Mouse (Mus musculus) lung, postnatal 0 days (tissue): ENCODE measurements around the gene Car14. TPM values are rescaled to one million over a fixed set of nuclear protein-coding genes. Genes with fewer than 3 reads are reported as not detected.

Experiments
- ATAC-seq: fragments of 200-750 bp; cut with Nextera tagmentation; 2 replicates; pipeline ENCODE4 v1.8.0; 2017; ENCODE audit warnings: moderate library complexity
- DNase-seq: peaks from one replicate; pipeline ENCODE4 v3.0.0-alpha.2; 2016; ENCODE audit warnings: low spot score
- H3K27ac ChIP-seq: fragments of 300-500 bp; sonication (generic); 2 replicates; pipeline ENCODE4 v1.5.1; 2014; ENCODE audit warnings: antibody characterized with exemption, mild to moderate bottlenecking, low read length, mixed read lengths
- H3K27me3 ChIP-seq: fragments of 300-500 bp; sonication (generic); replicated peaks from 2 replicates; pipeline ENCODE4 v1.6.1; 2014; ENCODE audit warnings: low read length, mixed read lengths; ENCODE audit not compliant: insufficient read depth
- H3K36me3 ChIP-seq: fragments of 300-500 bp; sonication (generic); 2 replicates; pipeline ENCODE4 v1.6.1; 2014; ENCODE audit warnings: low read length, mixed read lengths; ENCODE audit not compliant: insufficient read depth
- H3K4me1 ChIP-seq: fragments of 300-500 bp; sonication (generic); 2 replicates; pipeline ENCODE4 v1.6.1; 2014; ENCODE audit warnings: antibody characterized with exemption, low read depth, low read length, mixed read lengths; ENCODE audit not compliant: insufficient read depth
- H3K4me2 ChIP-seq: fragments of 300-500 bp; sonication (generic); replicated peaks from 2 replicates; pipeline ENCODE4 v1.6.1; 2014; ENCODE audit warnings: low read depth, mild to moderate bottlenecking, low read length, moderate library complexity, mixed read lengths
- H3K4me3 ChIP-seq: fragments of 300-500 bp; sonication (generic); 2 replicates; pipeline ENCODE4 v1.5.1; 2014; ENCODE audit warnings: low read depth, low read length
- H3K9ac ChIP-seq: fragments of 300-500 bp; sonication (generic); replicated peaks from 2 replicates; pipeline ENCODE4 v1.6.1; 2014; ENCODE audit warnings: low read depth, mild to moderate bottlenecking
- H3K9me3 ChIP-seq: fragments of 300-500 bp; sonication (generic); 2 replicates; pipeline ENCODE4 v1.6.1; 2016; ENCODE audit warnings: low read length, mixed read lengths
- CTCF ChIP-seq: IDR thresholded peaks from 2 replicates; pipeline ENCODE4 v1.5.1; 2016; ENCODE audit warnings: antibody characterized with exemption, mild to moderate bottlenecking
- EP300 ChIP-seq: IDR thresholded peaks from 2 replicates; pipeline ENCODE4 v1.6.1; 2016; ENCODE audit warnings: antibody characterized with exemption, mild to moderate bottlenecking, control low read depth
- WGBS: fragments of 180-500 bp; shearing (Covaris S2); extraction: QIAGEN DNeasy Blood & Tissue Kit; methylation state at CpG from one replicate; pipeline ENCODE4 v1.1.7; 2014; 5-methylcytosine and 5-hydroxymethylcytosine counted together
- polyA plus RNA-seq: library from polyadenylated mRNA; unstranded; fragments of >200 nt; fragmentation: Nextera tagmentation; extraction: Ambion mirVana; gene quantifications from 2 replicates; pipeline ENCODE4 v1.2.1, GENCODE M21; 2015

The Car14 gene
- polyA plus RNA-seq, 1 experiment from 2014 or later = 4.4 TPM

DNA sequence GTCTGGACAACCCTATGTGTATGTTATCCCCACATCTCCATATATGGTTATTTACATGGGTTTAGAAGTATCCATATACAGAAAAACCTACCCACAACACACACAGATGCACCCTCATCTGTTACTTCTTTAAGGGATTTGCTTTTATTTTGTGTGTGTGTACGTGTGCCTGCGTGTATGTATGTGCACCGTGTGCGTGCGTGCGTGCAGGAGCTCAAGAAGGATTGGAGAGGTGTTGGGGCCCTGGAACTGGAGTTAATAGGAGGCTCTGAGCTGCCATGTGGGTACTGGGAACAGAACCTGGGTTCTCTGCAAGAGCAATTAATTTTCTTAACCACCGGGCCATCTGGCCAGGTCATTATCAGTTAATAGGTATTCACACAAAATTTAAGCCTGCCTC is 32.4 kb downstream of the Car14 start:
- no peaks in the 10 kb centered on the region for H3K36me3 ChIP-seq
- no peaks in the 10 kb centered on the region for H3K9me3 ChIP-seq
- peak overlapping the region; percentile 57 for H3K4me3 ChIP-seq
- peak overlapping the region; percentile 72 for H3K9ac ChIP-seq
- H3K4me1 ChIP-seq = peaks cover 6% of the 10 kb centered on the region
- TF ChIP-seq EP300 (no peak), CTCF (no peak)
- H3K27me3 ChIP-seq = no peaks in the 10 kb centered on the region
- DNase-seq (no peak), ATAC-seq (no peak)
- H3K27ac ChIP-seq = peak overlapping the region; percentile 71; the same call in 1 of the 2 replicates
- WGBS = 69% methylated on average over 7 of the region's 7 CpGs
- peak overlapping the region; percentile 75 for H3K4me2 ChIP-seq

DNA sequence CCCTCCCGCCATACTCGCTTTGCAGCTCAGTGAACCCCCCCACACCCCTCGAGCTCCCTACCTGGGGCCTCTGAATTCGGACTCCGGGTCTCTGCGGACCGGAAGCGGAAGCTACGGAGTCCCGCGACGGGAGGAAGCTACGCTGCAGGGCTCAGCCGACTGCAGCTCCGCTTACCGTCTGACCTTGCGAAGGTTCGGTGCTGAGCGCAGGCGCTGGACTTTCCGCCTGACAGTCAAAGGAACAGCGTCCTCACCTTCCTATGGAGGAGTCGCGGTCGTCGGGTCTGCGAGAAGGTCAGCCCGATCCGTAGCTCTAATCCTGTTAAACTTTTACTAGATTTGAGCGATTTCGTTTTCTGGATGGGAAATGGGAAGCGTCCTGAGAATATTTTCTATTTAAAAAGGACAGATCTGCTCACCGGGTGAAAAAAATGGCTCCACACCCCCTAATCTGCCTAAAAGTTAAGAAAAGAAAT is 33.1 kb downstream of the Car14 start, which contains the start of gene Mrps21:
Gene Mrps21 (minus strand): TSS at position 128 of the 476 bp plus-strand sequence.
- TF ChIP-seq EP300 = no peak
- TF ChIP-seq CTCF = peak; percentile 32; the same call in 1 of the 2 replicates
- 0% methylated on average over 33 of the region's 33 CpGs for WGBS
- peaks cover 6% of the 10 kb centered on the region for H3K4me1 ChIP-seq
- H3K9ac ChIP-seq = peak within 1 kb of the TSS; percentile 72
- no peaks in the 10 kb centered on the region for H3K36me3 ChIP-seq
- DNase-seq (peak; percentile 96), ATAC-seq (peak; percentile 98)
- H3K4me3 ChIP-seq = peak within 1 kb of the TSS; percentile 57
- H3K4me2 ChIP-seq = peak within 1 kb of the TSS; percentile 75
- H3K27ac ChIP-seq = peak within 1 kb of the TSS; percentile 71
- H3K9me3 ChIP-seq = no peaks in the 10 kb centered on the region
- H3K27me3 ChIP-seq = no peaks in the 10 kb centered on the region

DNA sequence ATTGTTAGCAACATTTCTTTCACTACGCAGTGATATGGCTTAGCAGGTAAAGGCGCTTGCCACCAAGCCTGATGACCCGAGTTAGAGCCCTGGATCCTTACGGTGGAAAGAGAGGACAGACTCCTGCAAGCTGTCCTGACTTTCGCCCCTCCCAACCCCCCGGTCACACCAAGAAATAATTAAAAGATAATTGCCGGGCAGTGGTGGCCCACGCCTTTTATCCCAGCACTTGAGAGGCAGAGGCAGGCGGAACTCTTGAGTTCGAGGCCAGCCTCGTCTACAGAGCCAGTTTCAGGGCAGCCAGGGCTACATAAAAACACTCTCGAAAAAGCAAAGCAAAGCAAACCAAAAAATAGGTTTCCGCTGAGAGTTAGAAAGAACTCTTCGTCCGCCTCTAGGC is 33.5 kb downstream of the Car14 start:
- H3K9me3 ChIP-seq = no peaks in the 10 kb centered on the region
- H3K4me2 ChIP-seq = peak overlapping the region; percentile 75
- ATAC-seq = peak; percentile 46
- TF ChIP-seq EP300 = no peak
- no peak for TF ChIP-seq CTCF
- WGBS = 3% methylated on average over 15 of the region's 15 CpGs
- peak overlapping the region; percentile 57 for H3K4me3 ChIP-seq
- H3K4me1 ChIP-seq = peaks cover 6% of the 10 kb centered on the region
- H3K9ac ChIP-seq = peak overlapping the region; percentile 72
- no peak for DNase-seq
- H3K36me3 ChIP-seq = no peaks in the 10 kb centered on the region
- H3K27ac ChIP-seq = peak overlapping the region; percentile 71
- H3K27me3 ChIP-seq = no peaks in the 10 kb centered on the region

DNA sequence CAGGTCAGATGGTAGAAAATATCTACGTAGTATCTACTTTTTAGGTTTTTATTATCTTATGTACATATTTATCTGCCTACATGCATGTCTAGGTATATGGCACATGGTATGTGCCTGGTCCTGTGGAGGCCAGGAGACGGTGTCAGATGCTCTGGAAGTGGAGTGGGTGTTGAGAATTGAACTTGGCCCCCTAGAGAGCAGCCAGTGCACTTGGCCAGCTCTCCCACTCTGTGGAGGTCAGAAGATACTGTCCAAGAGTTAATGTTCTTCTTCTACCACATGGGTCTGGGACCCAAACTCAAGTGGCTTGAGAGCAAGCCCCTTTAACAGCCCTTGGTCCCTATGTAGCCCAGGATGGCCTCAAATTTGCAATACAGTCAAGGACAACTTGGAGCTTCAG is 37.1 kb downstream of the Car14 start:
- TF ChIP-seq CTCF = no peak
- TF ChIP-seq EP300 = no peak
- no peak for ATAC-seq
- Histone ChIP-seq H3K27me3 (no peaks in the 10 kb centered on the region), H3K9me3 (no peaks in the 10 kb centered on the region), H3K9ac (no peak overlapping the region), H3K4me3 (no peak overlapping the region), H3K4me1 (peaks cover 5% of the 10 kb centered on the region), H3K36me3 (0 out of 2 replicates have a peak, but pooled peaks cover 8% of the 10 kb centered on the region), H3K4me2 (no peak overlapping the region), H3K27ac (no peak overlapping the region)
- no peak for DNase-seq
- 89% methylated on average over 2 of the region's 2 CpGs for WGBS

DNA sequence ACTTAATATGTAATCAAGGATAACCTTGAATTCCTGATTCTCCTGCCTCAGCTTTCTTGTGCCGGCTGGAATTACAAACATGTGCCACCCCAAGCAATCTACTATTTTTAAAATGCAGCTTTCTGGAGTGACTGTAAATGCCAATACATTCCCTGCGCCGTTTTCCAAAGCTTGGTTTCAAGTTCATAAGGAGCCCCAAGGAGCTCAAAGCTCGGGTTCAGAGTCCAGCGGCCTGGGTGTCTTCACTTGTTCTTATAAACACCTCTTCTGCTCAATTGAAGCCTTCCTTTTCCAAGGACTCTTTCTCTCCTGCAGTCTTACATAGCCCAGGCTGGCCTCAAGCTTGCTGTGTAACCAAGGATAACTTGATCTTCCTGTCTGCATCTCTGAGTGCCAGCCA is 38.4 kb downstream of the Car14 start:
- 0 out of 2 replicates have a peak, but pooled peaks cover 8% of the 10 kb centered on the region for H3K36me3 ChIP-seq
- H3K9ac ChIP-seq = no peak overlapping the region
- no peak for TF ChIP-seq CTCF
- TF ChIP-seq EP300 = no peak
- H3K4me2 ChIP-seq = no peak overlapping the region
- no peaks in the 10 kb centered on the region for H3K27me3 ChIP-seq
- ATAC-seq (no peak), DNase-seq (no peak)
- no peaks in the 10 kb centered on the region for H3K4me1 ChIP-seq
- no peaks in the 10 kb centered on the region for H3K9me3 ChIP-seq
- 85% methylated on average over 5 of the region's 5 CpGs for WGBS
- no peak overlapping the region for H3K4me3 ChIP-seq
- no peak overlapping the region for H3K27ac ChIP-seq

DNA sequence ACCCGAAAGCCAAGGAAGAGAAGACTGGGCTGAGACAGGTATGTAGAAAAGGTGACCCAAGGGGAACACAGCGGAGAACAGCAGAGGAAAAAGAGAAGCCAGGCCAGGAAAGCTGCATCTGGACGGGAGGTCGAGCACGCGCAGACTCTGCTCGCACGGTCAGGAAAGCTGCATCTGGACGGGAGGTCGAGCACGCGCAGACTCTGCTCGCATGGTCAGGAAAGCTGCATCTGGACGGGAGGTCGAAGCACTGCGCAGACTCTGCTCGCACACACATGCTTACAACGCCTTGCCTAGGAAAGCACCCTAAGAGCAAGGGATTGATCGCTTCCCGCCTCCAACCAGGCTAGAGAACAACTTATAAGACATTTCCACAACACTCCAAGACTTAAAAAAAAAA is 38.9 kb downstream of the Car14 start:
- ATAC-seq = no peak
- 86% methylated on average over 20 of the region's 20 CpGs for WGBS
- TF ChIP-seq EP300 (no peak), CTCF (no peak)

More for the DNA sequence above, 38.9 kb downstream of the Car14 start:
- Histone ChIP-seq H3K27ac (no peak overlapping the region), H3K9me3 (no peaks in the 10 kb centered on the region), H3K36me3 (0 out of 2 replicates have a peak, but pooled peaks cover 8% of the 10 kb centered on the region), H3K4me3 (no peak overlapping the region), H3K27me3 (no peaks in the 10 kb centered on the region), H3K9ac (no peak overlapping the region), H3K4me2 (no peak overlapping the region), H3K4me1 (no peaks in the 10 kb centered on the region)
- DNase-seq = no peak
